Mouse (Mus musculus): ENCODE data around the gene Vamp9. TPM values are rescaled to one million over a fixed set of nuclear protein-coding genes. Genes with fewer than 3 reads are reported as not detected.
A peak's percentile ranks its signal among the peaks of the same experiment; 100 is the strongest.

Vamp9 gene
- polyA plus RNA-seq, 1 experiment from 2014 or later = not detected

DNA sequence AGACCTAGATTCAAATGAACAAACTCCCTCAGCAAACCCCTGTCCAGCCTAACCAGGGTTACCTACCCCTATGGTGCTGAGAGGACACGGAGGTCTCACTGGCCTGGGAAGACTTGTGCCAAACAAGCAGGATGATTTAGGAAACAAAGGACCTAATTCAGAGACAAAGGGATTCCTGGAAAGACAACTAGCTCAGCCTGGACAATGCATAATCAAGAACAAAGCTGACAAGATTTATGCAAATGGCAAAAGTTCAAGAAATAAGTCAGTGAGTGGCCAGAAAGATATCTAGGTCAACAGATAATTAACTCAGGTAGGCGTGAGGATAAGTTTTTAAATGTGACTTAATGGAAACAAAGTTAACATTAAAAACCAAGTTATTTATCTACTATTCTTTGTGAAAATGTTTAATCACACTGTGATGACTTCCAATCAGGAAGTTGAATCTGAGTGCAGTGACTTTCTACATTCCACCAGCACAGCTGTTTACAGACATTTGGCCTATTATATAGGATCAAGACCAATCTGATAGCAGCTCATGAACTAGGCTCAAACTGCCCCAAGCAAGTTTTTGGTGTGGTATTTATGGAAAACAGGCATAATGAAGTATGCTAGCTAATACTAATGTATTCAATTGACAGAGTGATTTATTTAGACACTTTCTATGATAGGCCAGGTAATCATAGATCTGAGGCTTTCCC is 53.3 kb downstream of the Vamp9 start:
- H3K4me1 ChIP-seq (replicated peaks) = peaks cover 8% of the 10 kb centered on the region
- no peak overlapping the region for H3K4me3 ChIP-seq
- no peak for DNase-seq (ENCODE audit: low spot score)
- H3K36me3 ChIP-seq = peaks cover 77% of the 10 kb centered on the region
- H3K27me3 ChIP-seq (ENCODE audit: insufficient read depth, poor library complexity, severe bottlenecking) = no peaks in the 10 kb centered on the region
- WGBS = 77% methylated on average over 2 of the region's 2 CpGs
- no peaks in the 10 kb centered on the region for H3K9me3 ChIP-seq
- no peak overlapping the region for H3K27ac ChIP-seq

DNA sequence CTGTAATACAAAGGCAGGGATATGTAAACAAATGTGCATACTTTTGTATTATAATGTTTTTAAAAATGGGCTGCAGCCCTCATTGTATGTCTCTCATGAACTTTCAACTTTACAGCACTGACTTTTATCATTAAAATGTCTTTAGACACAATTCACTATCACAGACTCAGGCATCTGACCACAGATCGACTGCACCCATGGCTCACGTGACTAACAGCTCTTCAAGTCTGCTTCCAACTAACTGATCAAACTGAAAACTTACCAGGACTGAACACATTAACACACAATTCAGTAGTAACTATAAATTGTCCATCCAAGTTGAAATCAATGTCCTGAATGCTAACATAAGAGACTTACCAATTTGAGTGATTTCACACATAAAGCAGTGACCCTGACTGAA is 53.9 kb downstream of the Vamp9 start:
- 89% methylated on average over 2 of the region's 2 CpGs for WGBS
- Histone ChIP-seq H3K27me3 (ENCODE audit: insufficient read depth, poor library complexity, severe bottlenecking) (no peaks in the 10 kb centered on the region), H3K27ac (no peak overlapping the region), H3K9me3 (no peaks in the 10 kb centered on the region), H3K4me1 (replicated peaks) (peaks cover 2% of the 10 kb centered on the region; the same call in 1 of the 2 replicates), H3K4me3 (no peak overlapping the region), H3K36me3 (peaks cover 83% of the 10 kb centered on the region)
- DNase-seq (ENCODE audit: low spot score) = no peak

DNA sequence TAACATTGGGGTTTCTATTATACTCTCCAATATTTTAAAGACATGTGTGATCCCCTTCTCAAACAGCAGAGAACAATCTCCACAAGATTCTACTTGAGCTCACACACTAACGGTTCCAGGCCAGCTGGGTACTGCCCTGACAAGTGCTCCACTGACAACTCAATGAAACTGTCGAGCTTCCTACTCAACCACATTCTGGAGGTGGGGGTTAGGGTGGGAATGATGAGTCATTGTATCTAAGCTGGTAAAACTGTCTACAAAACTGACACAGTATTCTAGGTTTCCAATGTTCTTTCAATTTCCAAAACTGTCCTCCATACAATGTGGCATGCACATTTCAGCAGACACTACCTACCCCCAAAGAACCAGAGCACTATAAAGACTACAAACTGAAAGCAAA is 67.9 kb downstream of the Vamp9 start:
- no peaks in the 10 kb centered on the region for H3K27me3 ChIP-seq (ENCODE audit: insufficient read depth, poor library complexity, severe bottlenecking)
- no peak for DNase-seq (ENCODE audit: low spot score)
- H3K9me3 ChIP-seq = no peaks in the 10 kb centered on the region
- H3K4me3 ChIP-seq = peak overlapping the region; percentile 96; the same call in 1 of the 2 replicates
- peaks cover 35% of the 10 kb centered on the region for H3K4me1 ChIP-seq (replicated peaks)
- H3K27ac ChIP-seq = no peak overlapping the region
- peaks cover 66% of the 10 kb centered on the region for H3K36me3 ChIP-seq
- 32% methylated on average over 2 of the region's 2 CpGs for WGBS

DNA sequence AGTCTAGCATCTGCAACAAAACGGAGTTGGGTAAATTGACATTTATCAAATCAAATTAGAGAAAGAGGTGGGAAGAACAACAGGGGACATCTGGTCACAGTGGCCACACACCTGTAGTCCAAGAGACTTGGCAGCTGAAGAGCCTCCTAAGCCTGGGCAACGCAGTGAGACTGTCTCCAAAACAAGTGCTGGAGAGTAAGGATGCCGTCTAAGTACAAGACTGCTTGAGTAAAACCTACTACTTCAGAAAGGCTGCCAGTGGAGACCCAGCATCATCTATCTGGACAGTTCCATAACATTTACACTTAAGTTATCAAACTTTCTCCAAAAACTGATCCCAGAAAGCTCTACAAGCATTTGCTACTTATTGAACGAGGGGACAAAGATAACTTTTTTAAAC is 69.0 kb downstream of the Vamp9 start:
- WGBS = 76% methylated on average over 4 of the region's 4 CpGs
- Histone ChIP-seq H3K4me1 (replicated peaks) (peaks cover 39% of the 10 kb centered on the region), H3K4me3 (peak overlapping the region; percentile 96), H3K27me3 (ENCODE audit: insufficient read depth, poor library complexity, severe bottlenecking) (no peaks in the 10 kb centered on the region), H3K36me3 (peaks cover 56% of the 10 kb centered on the region), H3K9me3 (no peaks in the 10 kb centered on the region), H3K27ac (no peak overlapping the region)
- DNase-seq (ENCODE audit: low spot score) = no peak

DNA sequence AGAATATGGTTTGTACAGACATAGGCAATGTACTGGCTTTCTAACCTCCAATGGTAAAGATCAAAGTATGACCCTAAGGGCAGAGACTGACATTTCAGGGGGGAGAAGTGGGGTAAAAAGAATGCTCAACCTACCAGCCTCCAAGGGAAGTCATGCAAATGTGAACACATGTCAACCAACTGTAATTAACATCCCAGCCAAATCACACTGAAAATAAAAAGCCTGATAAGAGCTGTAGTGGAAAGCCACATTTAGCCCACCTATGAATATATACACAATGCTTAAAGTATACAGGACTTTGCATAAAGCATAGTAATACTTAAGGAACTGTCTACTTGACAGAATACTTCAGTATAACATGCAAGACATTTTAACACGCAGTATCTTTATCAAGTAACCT is 69.7 kb downstream of the Vamp9 start:
- Histone ChIP-seq H3K4me1 (replicated peaks) (peaks cover 39% of the 10 kb centered on the region), H3K27me3 (ENCODE audit: insufficient read depth, poor library complexity, severe bottlenecking) (no peaks in the 10 kb centered on the region), H3K9me3 (no peaks in the 10 kb centered on the region), H3K27ac (no peak overlapping the region), H3K36me3 (peaks cover 54% of the 10 kb centered on the region), H3K4me3 (peak overlapping the region; percentile 96)
- DNase-seq (ENCODE audit: low spot score) = no peak
- WGBS = 80% methylated on average over 1 of the region's 1 CpGs

DNA sequence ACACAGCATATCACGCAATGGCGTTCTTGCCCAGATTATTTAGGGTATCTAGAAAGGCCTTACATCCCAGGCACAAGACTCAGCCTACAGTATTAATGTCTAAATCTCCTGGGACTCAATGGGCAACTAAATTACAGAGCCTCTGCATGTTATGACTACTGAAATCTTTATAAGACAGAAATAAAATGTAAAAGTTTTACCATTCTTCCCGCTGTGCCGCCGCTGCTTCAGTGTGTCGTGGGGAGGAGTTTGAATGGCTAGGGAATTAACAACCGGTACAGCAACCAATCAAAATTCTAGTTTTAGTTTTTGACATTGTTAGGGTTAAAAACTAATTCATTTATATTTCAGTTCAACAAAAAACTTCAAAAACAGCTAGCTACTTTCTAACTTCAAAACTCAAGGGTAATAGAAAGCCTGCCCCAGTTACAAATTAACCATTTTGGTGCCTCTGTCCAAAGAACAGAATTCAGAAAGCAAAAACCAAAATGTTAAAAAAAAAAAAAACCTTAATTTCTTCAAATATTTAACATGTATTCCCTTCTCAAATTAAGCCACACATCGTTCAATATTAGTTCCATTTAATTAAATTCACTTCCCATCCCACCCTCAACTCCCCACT is 70.4 kb downstream of the Vamp9 start:
- H3K36me3 ChIP-seq = peaks cover 48% of the 10 kb centered on the region

DNA sequence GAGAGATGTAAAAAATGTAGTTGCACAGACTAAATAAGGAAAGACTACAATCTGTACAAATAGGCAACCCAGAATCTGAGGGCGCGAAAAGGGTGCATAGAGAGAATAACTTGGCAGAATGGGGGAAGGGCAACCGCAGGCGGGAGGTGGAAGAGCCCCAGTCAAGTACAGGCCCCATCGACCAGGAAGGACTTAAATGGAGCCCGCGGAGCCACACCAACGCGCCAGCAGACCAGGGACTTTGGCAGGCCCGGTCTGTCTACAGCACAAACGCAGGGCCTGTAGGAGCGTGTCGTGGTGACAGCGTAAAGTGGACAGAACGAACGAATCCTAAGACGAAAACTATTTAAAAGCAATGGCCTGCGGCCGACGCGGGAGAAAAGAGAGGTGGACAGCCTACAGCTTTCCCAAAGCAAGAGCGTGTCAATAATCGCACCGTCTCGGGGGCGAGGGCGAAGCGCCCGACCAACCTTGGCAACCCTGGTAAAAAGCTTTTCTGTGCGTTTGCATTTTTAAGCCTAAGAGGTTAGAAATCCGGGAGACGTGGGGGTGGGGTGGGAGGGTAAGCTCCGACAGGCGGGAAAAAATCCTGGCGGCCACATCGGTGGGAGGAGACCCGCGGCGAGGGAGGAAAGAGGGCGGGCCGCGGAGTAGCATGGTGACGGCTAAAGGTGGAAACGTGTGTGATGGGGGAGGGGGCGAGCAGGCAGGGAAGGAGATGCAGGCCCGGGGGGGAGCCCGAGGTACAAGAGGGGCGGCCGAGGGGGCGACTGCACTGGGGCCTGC is 71.7 kb downstream of the Vamp9 start:
- Histone ChIP-seq H3K27me3 (ENCODE audit: insufficient read depth, poor library complexity, severe bottlenecking) (no peaks in the 10 kb centered on the region), H3K9me3 (no peaks in the 10 kb centered on the region), H3K4me3 (peak overlapping the region; percentile 96), H3K36me3 (peaks cover 36% of the 10 kb centered on the region), H3K4me1 (replicated peaks) (peaks cover 38% of the 10 kb centered on the region), H3K27ac (peak overlapping the region; percentile 100)
- peak; percentile 80 for DNase-seq (ENCODE audit: low spot score)
- under 1% methylated on average over 46 of the region's 50 CpGs for WGBS

More for the DNA sequence above, 70.4 kb downstream of the Vamp9 start:
- Histone ChIP-seq H3K9me3 (no peaks in the 10 kb centered on the region), H3K27me3 (ENCODE audit: insufficient read depth, poor library complexity, severe bottlenecking) (no peaks in the 10 kb centered on the region), H3K4me1 (replicated peaks) (peaks cover 39% of the 10 kb centered on the region), H3K27ac (peak overlapping the region; percentile 100), H3K4me3 (peak overlapping the region; percentile 96)
- no peak for DNase-seq (ENCODE audit: low spot score)
- 27% methylated on average over 8 of the region's 8 CpGs for WGBS

DNA sequence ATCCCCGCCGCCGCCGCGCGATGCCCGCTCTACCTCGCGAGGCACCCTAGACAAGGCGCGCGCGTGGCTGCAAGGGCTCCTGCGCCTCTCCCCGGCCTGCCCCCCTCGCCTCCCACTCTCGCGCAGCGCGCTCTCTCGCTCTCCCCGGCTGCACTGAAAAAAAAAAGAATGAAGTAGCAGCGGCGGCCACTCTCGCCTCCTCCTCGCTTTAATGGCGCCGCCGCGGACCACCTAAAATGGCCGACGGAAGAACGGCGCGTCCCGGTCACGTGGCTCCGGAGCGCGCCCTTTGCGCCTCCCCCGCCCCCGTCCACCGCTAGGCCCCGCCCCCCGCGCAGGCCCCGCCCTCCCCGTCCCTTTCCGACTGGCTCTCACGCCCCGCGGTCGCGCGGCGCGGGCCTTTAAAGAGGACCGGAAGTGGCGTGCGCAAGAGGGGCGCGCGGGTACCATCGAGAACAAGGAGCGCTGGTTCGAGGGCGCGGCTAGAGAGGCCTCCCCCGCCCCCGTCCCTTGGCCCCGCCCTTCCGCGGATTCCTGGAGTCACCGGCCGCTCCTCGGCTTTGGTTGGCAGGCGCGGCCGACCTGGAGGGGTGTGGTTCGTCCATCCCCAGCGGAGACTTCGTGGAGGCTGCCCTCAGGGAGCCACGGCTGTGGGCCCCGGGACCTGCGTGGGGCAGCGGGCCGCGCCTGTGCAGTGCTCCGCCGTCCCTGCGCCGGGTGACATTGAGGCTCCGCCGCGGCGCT is 72.8 kb downstream of the Vamp9 start, which contains the start of the genes Hnrnpd and 4930524J08Rik:
Hnrnpd (minus strand) TSS at position 240 of the 744 bp plus-strand sequence.
4930524J08Rik (plus strand) TSS at position 363 of the 744 bp plus-strand sequence.
- peaks cover 26% of the 10 kb centered on the region for H3K4me1 ChIP-seq (replicated peaks)
- WGBS = under 1% methylated on average over 97 of the region's 97 CpGs
- H3K9me3 ChIP-seq = no peaks in the 10 kb centered on the region
- peak within 1 kb of the TSS; percentile 100 for H3K27ac ChIP-seq
- H3K36me3 ChIP-seq = peaks cover 25% of the 10 kb centered on the region
- H3K4me3 ChIP-seq = peak within 1 kb of the TSS; percentile 96
- H3K27me3 ChIP-seq (ENCODE audit: insufficient read depth, poor library complexity, severe bottlenecking) = no peaks in the 10 kb centered on the region
- DNase-seq (ENCODE audit: low spot score) = peak; percentile 98

DNA sequence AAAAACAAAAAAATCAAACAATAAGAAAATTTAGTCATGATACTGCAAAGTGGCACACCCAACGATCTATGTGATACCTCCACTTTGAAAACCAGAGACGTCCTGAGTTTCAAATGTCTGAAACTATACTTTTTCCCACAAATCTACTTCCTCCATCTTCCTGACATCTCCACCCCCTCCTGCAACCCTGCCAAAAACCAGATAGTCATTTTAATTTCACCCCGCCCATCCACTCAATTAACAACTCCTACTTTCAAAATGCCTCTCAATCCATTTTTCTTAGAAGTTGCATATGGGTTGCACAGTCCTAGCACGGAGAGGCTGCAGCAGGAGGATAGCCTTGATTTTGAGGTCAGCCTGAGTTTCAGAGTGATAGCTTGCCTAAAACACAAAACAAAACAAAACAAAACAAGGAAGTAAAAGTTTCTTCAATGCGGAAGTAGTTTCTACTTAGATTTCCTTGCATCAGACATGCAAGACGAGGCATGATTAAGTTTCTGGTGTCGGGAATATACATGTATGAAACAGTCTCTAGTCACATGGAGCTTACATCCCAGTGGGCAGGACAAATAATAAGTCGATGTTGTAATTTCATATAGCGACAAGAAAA is 77.5 kb downstream of the Vamp9 start:
- Histone ChIP-seq H3K4me1 (replicated peaks) (peaks cover 4% of the 10 kb centered on the region), H3K27me3 (ENCODE audit: insufficient read depth, poor library complexity, severe bottlenecking) (no peaks in the 10 kb centered on the region), H3K27ac (no peak overlapping the region), H3K4me3 (no peak overlapping the region), H3K9me3 (no peaks in the 10 kb centered on the region), H3K36me3 (peaks cover 6% of the 10 kb centered on the region)
- DNase-seq (ENCODE audit: low spot score) = no peak
- 92% methylated on average over 9 of the region's 9 CpGs for WGBS

DNA sequence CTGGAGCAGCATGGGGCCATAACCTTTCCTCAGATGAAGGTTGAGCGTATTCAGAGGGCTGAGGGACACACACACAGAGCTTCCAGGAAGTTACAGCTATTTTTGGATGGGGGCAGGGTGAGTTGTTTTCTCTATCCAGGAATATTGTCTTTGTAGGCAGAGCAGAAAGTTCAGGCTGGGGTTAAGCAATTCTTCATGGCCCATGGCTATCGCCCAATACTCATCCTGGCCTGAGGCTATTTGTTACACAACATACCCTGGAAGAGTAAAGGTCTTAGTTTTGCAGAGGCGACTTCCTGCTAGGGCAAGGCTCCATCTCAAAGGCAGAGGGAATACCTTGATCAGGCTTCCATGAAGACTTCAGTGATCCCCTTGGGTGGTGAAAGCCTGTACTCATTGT is 88.1 kb downstream of the Vamp9 start:
- Histone ChIP-seq H3K27me3 (ENCODE audit: insufficient read depth, poor library complexity, severe bottlenecking) (no peaks in the 10 kb centered on the region), H3K4me1 (replicated peaks) (no peaks in the 10 kb centered on the region), H3K36me3 (no peaks in the 10 kb centered on the region), H3K27ac (no peak overlapping the region), H3K9me3 (peaks cover 3% of the 10 kb centered on the region; the same call in 1 of the 2 replicates), H3K4me3 (no peak overlapping the region)
- WGBS = 71% methylated on average over 3 of the region's 3 CpGs
- no peak for DNase-seq (ENCODE audit: low spot score)

DNA sequence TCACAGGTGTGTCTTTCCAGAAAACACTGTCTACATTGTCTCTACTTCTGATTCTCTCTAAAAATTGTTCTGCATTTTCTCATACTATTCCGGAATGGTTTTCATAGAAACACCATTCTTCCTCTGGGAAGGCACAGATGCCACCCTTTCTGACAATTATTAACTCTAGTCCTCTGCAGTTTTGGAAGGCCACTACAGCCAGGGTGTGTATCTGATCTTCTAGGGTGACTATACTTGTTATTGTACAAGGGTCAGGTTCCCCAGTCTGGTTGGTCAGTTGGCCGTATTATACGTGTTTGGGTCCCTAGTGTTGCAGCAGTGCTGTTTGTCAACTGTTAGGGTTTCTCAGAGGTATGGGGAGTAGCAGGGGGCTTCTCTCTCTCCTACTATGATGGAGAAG is 88.6 kb downstream of the Vamp9 start:
- Histone ChIP-seq H3K27me3 (ENCODE audit: insufficient read depth, poor library complexity, severe bottlenecking) (no peaks in the 10 kb centered on the region), H3K9me3 (peaks cover 3% of the 10 kb centered on the region; the same call in 1 of the 2 replicates), H3K36me3 (no peaks in the 10 kb centered on the region), H3K27ac (no peak overlapping the region), H3K4me1 (replicated peaks) (no peaks in the 10 kb centered on the region), H3K4me3 (no peak overlapping the region)
- no peak for DNase-seq (ENCODE audit: low spot score)
- 97% methylated on average over 3 of the region's 3 CpGs for WGBS

DNA sequence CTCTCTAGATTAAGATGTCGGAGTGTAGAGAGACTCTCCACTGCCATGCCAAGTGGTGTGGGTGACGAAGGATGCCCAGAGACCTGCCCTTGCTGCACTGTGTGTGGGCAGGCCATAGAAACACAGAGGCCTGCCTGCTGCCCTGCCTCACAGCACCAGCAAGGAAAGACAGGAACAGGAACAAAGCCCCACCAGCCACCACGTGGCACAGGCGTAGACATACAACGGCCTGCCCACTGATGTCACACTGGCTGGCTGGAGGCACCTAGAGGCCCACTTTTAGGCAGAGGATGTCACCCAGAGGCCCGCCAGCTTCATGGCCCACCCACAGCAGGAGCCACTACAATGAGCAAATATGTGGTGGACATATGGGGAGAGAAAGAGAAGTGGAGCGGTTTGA is 94.0 kb downstream of the Vamp9 start:
- peaks cover 8% of the 10 kb centered on the region for H3K4me1 ChIP-seq (replicated peaks)
- DNase-seq (ENCODE audit: low spot score) = no peak
- no peaks in the 10 kb centered on the region for H3K36me3 ChIP-seq
- no peaks in the 10 kb centered on the region for H3K27me3 ChIP-seq (ENCODE audit: insufficient read depth, poor library complexity, severe bottlenecking)
- H3K9me3 ChIP-seq = peaks cover 3% of the 10 kb centered on the region; the same call in 1 of the 2 replicates
- 81% methylated on average over 7 of the region's 7 CpGs for WGBS
- no peak overlapping the region for H3K27ac ChIP-seq
- no peak overlapping the region for H3K4me3 ChIP-seq
